Mouse (Mus musculus) heart, embryonic 12.5 days (tissue): ENCODE data around the gene Smim4. TPM values are rescaled to one million over a fixed set of nuclear protein-coding genes. Genes with fewer than 3 reads are reported as not detected.
A peak's percentile ranks its signal among the peaks of the same experiment; 100 is the strongest.

Experiments used
- ATAC-seq: fragments of 200-750 bp; cut with Nextera tagmentation; 2 replicates; pipeline ENCODE4 v1.8.0; 2017; ENCODE audit warnings: moderate TSS enrichment, moderate library complexity; ENCODE audit not compliant: insufficient number of reproducible peaks, low FRiP score
- H3K27ac ChIP-seq: fragments of 300-500 bp; sonication (generic); 2 replicates; pipeline ENCODE4 v1.5.1; 2016; ENCODE audit warnings: mild to moderate bottlenecking, moderate library complexity; ENCODE audit not compliant: poor library complexity, severe bottlenecking
- H3K27me3 ChIP-seq: fragments of 300-500 bp; sonication (generic); replicated peaks from 2 replicates; pipeline ENCODE4 v1.6.1; 2016; ENCODE audit warnings: mild to moderate bottlenecking, moderate library complexity
- H3K36me3 ChIP-seq: fragments of 300-500 bp; sonication (generic); 2 replicates; pipeline ENCODE4 v1.6.1; 2016; ENCODE audit warnings: mild to moderate bottlenecking, moderate library complexity
- H3K4me1 ChIP-seq: fragments of 300-500 bp; sonication (generic); replicated peaks from 2 replicates; pipeline ENCODE4 v1.6.1; 2016; ENCODE audit warnings: mild to moderate bottlenecking
- H3K4me2 ChIP-seq: fragments of 300-500 bp; sonication (generic); 2 replicates; pipeline ENCODE4 v1.6.1; 2016; ENCODE audit warnings: mild to moderate bottlenecking, moderate library complexity
- H3K4me3 ChIP-seq: fragments of 300-500 bp; sonication (generic); 2 replicates; pipeline ENCODE4 v1.5.1; 2016; ENCODE audit warnings: mild to moderate bottlenecking
- H3K9ac ChIP-seq: fragments of 300-500 bp; sonication (generic); 2 replicates; pipeline ENCODE4 v1.6.1; 2016; ENCODE audit warnings: mild to moderate bottlenecking, moderate library complexity
- H3K9me3 ChIP-seq: fragments of 300-500 bp; sonication (generic); replicated peaks from 2 replicates; pipeline ENCODE4 v1.6.1; 2016; ENCODE audit warnings: mild to moderate bottlenecking, moderate library complexity
- WGBS: fragments of 180-500 bp; shearing (Covaris S2); methylation state at CpG from one replicate; pipeline ENCODE4 v1.1.7; 2016; 5-methylcytosine and 5-hydroxymethylcytosine counted together
- polyA plus RNA-seq: library from polyadenylated mRNA; unstranded; fragments of >200 nt; fragmentation: Nextera tagmentation; extraction: Ambion mirVana; gene quantifications from 2 replicates; pipeline ENCODE4 v1.2.1, GENCODE M21; 2016

Smim4 gene
- polyA plus RNA-seq, 1 experiment from 2014 or later, result 68.6 TPM

GRCm38 (mm10) chr14:31138897-31139429 lies 10.2 kb upstream of the Smim4 start:
- Histone ChIP-seq H3K36me3 (peaks cover 96% of the 10 kb centered on the region), H3K9ac (no peak overlapping the region), H3K27me3 (no peaks in the 10 kb centered on the region), H3K4me1 (peaks cover 12% of the 10 kb centered on the region; the same call in 1 of the 2 replicates), H3K27ac (no peak overlapping the region), H3K4me2 (no peak overlapping the region), H3K9me3 (no peaks in the 10 kb centered on the region; the same call in 1 of the 2 replicates), H3K4me3 (no peak overlapping the region)
- 88% methylated on average over 9 of the region's 9 CpGs for WGBS
- ATAC-seq, result no peak

GRCm38 (mm10) chr14:31138219-31138896 lies 9.6 kb upstream of the Smim4 start:
- Histone ChIP-seq H3K27ac (peak overlapping the region; percentile 60), H3K9ac (no peak overlapping the region), H3K4me3 (no peak overlapping the region), H3K4me1 (peaks cover 18% of the 10 kb centered on the region), H3K36me3 (peaks cover 93% of the 10 kb centered on the region), H3K27me3 (no peaks in the 10 kb centered on the region), H3K9me3 (no peaks in the 10 kb centered on the region; the same call in 1 of the 2 replicates), H3K4me2 (no peak overlapping the region)
- 93% methylated on average over 30 of the region's 35 CpGs for WGBS
- no peak for ATAC-seq

DNA sequence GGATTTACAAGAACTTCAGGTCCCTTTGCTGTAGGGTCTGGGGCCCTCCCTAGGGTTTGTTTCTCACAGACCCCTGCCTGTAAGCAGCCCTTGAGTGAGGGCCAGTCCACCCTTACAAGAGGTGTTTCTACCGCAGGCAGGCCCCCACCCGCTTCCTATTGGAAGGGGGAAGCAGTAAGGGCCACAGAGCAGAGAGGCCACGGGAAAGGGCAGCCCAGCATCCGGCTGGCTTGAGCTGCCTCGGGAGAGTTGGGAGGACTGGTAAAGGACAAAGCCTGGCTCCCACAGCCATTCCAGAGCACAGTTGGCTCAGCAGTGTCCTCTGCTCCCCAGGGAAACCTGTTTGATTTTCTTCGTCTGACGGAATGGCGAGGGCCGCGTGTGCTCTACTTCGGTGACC lies 9.0 kb upstream of the Smim4 start:
- no peaks in the 10 kb centered on the region; the same call in 1 of the 2 replicates for H3K9me3 ChIP-seq
- H3K9ac ChIP-seq, result no peak overlapping the region
- H3K4me1 ChIP-seq, result peaks cover 24% of the 10 kb centered on the region
- 0 out of 2 replicates have a peak, but pooled peaks have one; percentile 18 for ATAC-seq
- peaks cover 87% of the 10 kb centered on the region for H3K36me3 ChIP-seq
- H3K4me2 ChIP-seq, result no peak overlapping the region
- no peak overlapping the region for H3K4me3 ChIP-seq
- 74% methylated on average over 11 of the region's 11 CpGs for WGBS
- H3K27me3 ChIP-seq, result no peaks in the 10 kb centered on the region
- H3K27ac ChIP-seq, result peak overlapping the region; percentile 60

- H3K27ac ChIP-seq, result peak overlapping the region; percentile 60; the same call in 1 of the 2 replicates
- no peak for ATAC-seq
- H3K4me1 ChIP-seq, result peaks cover 29% of the 10 kb centered on the region
- H3K9ac ChIP-seq, result no peak overlapping the region
- no peak overlapping the region for H3K4me3 ChIP-seq
- no peak overlapping the region for H3K4me2 ChIP-seq
- peaks cover 82% of the 10 kb centered on the region for H3K36me3 ChIP-seq
- no peaks in the 10 kb centered on the region for H3K9me3 ChIP-seq
- WGBS, result 70% methylated on average over 10 of the region's 10 CpGs
- H3K27me3 ChIP-seq, result no peaks in the 10 kb centered on the region
Measured at GRCm38 (mm10) chr14:31137281-31137595, 8.5 kb upstream of the Smim4 start.

GRCm38 (mm10) chr14:31136411-31137280 lies 7.9 kb upstream of the Smim4 start:
- WGBS, result 78% methylated on average over 26 of the region's 26 CpGs
- peaks cover 35% of the 10 kb centered on the region for H3K4me1 ChIP-seq
- H3K36me3 ChIP-seq, result peaks cover 76% of the 10 kb centered on the region
- no peak overlapping the region for H3K9ac ChIP-seq
- no peak overlapping the region for H3K4me2 ChIP-seq
- H3K27ac ChIP-seq, result no peak overlapping the region
- H3K4me3 ChIP-seq, result no peak overlapping the region
- H3K9me3 ChIP-seq, result no peaks in the 10 kb centered on the region
- ATAC-seq, result no peak
- no peaks in the 10 kb centered on the region for H3K27me3 ChIP-seq

- Histone ChIP-seq H3K4me1 (peaks cover 35% of the 10 kb centered on the region), H3K36me3 (peaks cover 67% of the 10 kb centered on the region), H3K9me3 (no peaks in the 10 kb centered on the region), H3K27me3 (no peaks in the 10 kb centered on the region), H3K27ac (no peak overlapping the region), H3K4me3 (no peak overlapping the region), H3K4me2 (no peak overlapping the region), H3K9ac (no peak overlapping the region)
- no peak for ATAC-seq
- whole genome bisulfite sequencing, result 94% methylated on average over 34 of the region's 34 CpGs
Measured at GRCm38 (mm10) chr14:31135495-31136410, 7.0 kb upstream of the Smim4 start.

DNA sequence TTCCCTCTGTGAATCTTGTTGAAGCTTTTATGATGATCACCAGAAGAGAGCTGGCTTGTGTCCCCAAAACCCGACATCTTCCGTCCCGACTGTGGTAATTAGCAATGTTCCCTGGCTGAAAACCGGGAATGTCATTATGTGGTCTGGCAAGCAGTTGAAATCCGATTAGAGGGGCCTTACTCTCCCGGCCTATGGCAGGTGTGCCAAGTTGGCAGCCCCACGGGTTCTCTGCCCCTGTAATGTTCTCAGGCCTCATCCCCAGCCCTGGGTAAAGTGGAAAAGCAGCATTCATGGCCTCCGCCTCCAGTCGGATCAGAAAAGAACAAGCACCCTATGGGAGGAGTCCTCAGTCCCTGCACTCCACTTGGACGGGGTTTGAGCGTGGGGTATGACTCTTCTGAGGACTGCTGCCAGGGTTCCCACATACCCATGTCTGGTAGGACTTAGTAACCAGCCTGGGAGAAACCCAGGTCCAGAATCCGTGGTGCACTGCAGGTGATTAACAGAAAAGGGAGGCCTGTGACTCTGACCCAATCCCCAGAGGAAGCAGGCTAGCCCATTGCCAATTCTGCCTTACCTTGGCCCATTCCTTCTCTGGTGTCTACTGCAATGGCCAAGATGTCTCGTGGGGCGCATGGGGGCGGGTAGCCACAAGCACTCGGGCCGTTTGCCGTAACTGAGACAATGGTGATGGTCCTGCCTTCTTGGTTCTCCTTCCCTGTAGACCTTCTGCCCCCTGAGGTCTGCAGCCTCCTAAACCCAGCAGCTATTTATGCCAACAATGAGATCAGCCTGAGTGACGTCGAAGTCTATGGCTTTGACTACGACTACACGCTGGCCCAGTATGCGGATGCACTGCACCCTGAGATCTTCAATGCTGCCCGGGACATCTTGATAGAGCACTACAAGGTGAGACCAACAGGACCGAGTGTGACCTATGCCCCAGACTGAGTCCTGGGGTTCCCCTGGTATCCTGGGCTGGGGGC lies 5.6 kb upstream of the Smim4 start:
- 88% methylated on average over 25 of the region's 25 CpGs for WGBS
- H3K9me3 ChIP-seq, result no peaks in the 10 kb centered on the region
- peaks cover 45% of the 10 kb centered on the region for H3K4me1 ChIP-seq
- peaks cover 52% of the 10 kb centered on the region for H3K36me3 ChIP-seq
- no peak overlapping the region for H3K4me2 ChIP-seq
- no peak overlapping the region for H3K9ac ChIP-seq
- H3K27me3 ChIP-seq, result no peaks in the 10 kb centered on the region
- H3K4me3 ChIP-seq, result no peak overlapping the region
- ATAC-seq, result no peak
- H3K27ac ChIP-seq, result no peak overlapping the region

- Histone ChIP-seq H3K4me2 (peak overlapping the region; percentile 84; the same call in 1 of the 2 replicates), H3K9me3 (no peaks in the 10 kb centered on the region), H3K27me3 (no peaks in the 10 kb centered on the region), H3K36me3 (peaks cover 41% of the 10 kb centered on the region), H3K9ac (peak overlapping the region; percentile 93), H3K4me3 (peak overlapping the region; percentile 90; the same call in 1 of the 2 replicates), H3K4me1 (peaks cover 45% of the 10 kb centered on the region), H3K27ac (no peak overlapping the region; the same call in 1 of the 2 replicates)
- WGBS, result 74% methylated on average over 11 of the region's 11 CpGs
- no peak for ATAC-seq
Measured at GRCm38 (mm10) chr14:31133023-31133665, 4.4 kb upstream of the Smim4 start.

GRCm38 (mm10) chr14:31132491-31132975 lies 3.8 kb upstream of the Smim4 start:
- peak overlapping the region; percentile 84 for H3K4me2 ChIP-seq
- no peak for ATAC-seq
- no peak overlapping the region for H3K27ac ChIP-seq
- WGBS, result 86% methylated on average over 7 of the region's 7 CpGs
- H3K36me3 ChIP-seq, result peaks cover 34% of the 10 kb centered on the region
- no peaks in the 10 kb centered on the region for H3K27me3 ChIP-seq
- H3K9me3 ChIP-seq, result no peaks in the 10 kb centered on the region
- H3K4me1 ChIP-seq, result peaks cover 45% of the 10 kb centered on the region
- H3K4me3 ChIP-seq, result peak overlapping the region; percentile 90
- peak overlapping the region; percentile 93 for H3K9ac ChIP-seq
